Mouse (Mus musculus): ENCODE measurements around the gene Ankrd35. TPM values are rescaled to one million over a fixed set of nuclear protein-coding genes. Genes with fewer than 3 reads are reported as not detected.

Gene Ankrd35
- polyA plus RNA-seq, 1 experiment from 2014 or later: 0.44 TPM

GRCm38 (mm10) chr3:96727828-96728633 is 58.1 kb downstream of the Ankrd35 start:
- under 1% methylated on average over 38 of the region's 42 CpGs for WGBS
- H3K4me2 ChIP-seq (replicated peaks; ENCODE audit: low read depth, low read length): peak overlapping the region; percentile 75
- H3K9ac ChIP-seq (replicated peaks; ENCODE audit: low read depth): peak overlapping the region; percentile 88
- H3K27ac ChIP-seq (ENCODE audit: low read length): peak overlapping the region; percentile 93
- H3K27me3 ChIP-seq (replicated peaks; ENCODE audit: insufficient read depth, low read length): no peaks in the 10 kb centered on the region
- H3K36me3 ChIP-seq (ENCODE audit: insufficient read depth, low read length): no peaks in the 10 kb centered on the region; the same call in 1 of the 2 replicates
- peaks cover 12% of the 10 kb centered on the region; the same call in 1 of the 2 replicates for H3K4me1 ChIP-seq (ENCODE audit: insufficient read depth, low read depth, low read length)
- TF ChIP-seq EP300 (IDR thresholded peaks at IDR 0.05): no peak
- TF ChIP-seq CTCF (IDR thresholded peaks at IDR 0.05): no peak
- H3K4me3 ChIP-seq (ENCODE audit: low read depth, low read length): peak overlapping the region; percentile 94
- H3K9me3 ChIP-seq (ENCODE audit: low read length): no peaks in the 10 kb centered on the region
- DNase-seq (ENCODE audit: low spot score): peak; percentile 63
- no peak; the same call in 1 of the 2 replicates for ATAC-seq

GRCm38 (mm10) chr3:96728634-96729402 is 58.9 kb downstream of the Ankrd35 start:
- no peak for DNase-seq (ENCODE audit: low spot score)
- ATAC-seq: no peak
- no peaks in the 10 kb centered on the region for H3K36me3 ChIP-seq (ENCODE audit: insufficient read depth, low read length)
- peak overlapping the region; percentile 75 for H3K4me2 ChIP-seq (replicated peaks; ENCODE audit: low read depth, low read length)
- TF ChIP-seq EP300 (IDR thresholded peaks at IDR 0.05) (no peak), CTCF (IDR thresholded peaks at IDR 0.05) (no peak)
- H3K9me3 ChIP-seq (ENCODE audit: low read length): no peaks in the 10 kb centered on the region
- peaks cover 12% of the 10 kb centered on the region; the same call in 1 of the 2 replicates for H3K4me1 ChIP-seq (ENCODE audit: insufficient read depth, low read depth, low read length)
- H3K27ac ChIP-seq (ENCODE audit: low read length): no peak overlapping the region
- WGBS: 35% methylated on average over 7 of the region's 7 CpGs
- H3K9ac ChIP-seq (replicated peaks; ENCODE audit: low read depth): 0 out of 2 replicates have a peak overlapping the region, but pooled peaks have one; percentile 88
- peak overlapping the region; percentile 94 for H3K4me3 ChIP-seq (ENCODE audit: low read depth, low read length)
- H3K27me3 ChIP-seq (replicated peaks; ENCODE audit: insufficient read depth, low read length): no peaks in the 10 kb centered on the region

DNA sequence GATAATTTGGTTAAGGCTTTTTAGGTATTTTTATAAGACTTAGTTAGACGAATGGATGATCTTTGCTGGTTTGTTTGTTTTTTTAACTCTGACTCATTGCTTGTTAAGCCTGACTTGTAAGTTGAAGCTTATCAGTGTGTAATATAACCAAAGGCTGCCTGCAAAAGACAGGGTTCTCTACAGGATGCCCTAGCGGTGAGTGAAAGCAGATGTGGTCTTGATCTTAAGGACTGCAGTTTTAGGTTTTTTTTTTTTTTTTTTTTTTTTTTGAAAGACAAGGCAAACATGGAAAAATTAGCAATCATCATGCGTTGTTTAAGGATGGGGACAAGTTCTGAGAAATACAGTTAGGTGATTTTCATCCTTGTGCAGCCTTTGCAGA is 59.5 kb downstream of the Ankrd35 start:
- no peaks in the 10 kb centered on the region for H3K36me3 ChIP-seq (ENCODE audit: insufficient read depth, low read length)
- DNase-seq (ENCODE audit: low spot score) (peak; percentile 48), ATAC-seq (no peak)
- peak; percentile 45 for TF ChIP-seq CTCF (IDR thresholded peaks at IDR 0.05)
- no peak for TF ChIP-seq EP300 (IDR thresholded peaks at IDR 0.05)
- peak overlapping the region; percentile 75; the same call in 1 of the 2 replicates for H3K4me2 ChIP-seq (replicated peaks; ENCODE audit: low read depth, low read length)
- H3K4me1 ChIP-seq (ENCODE audit: insufficient read depth, low read depth, low read length): peaks cover 12% of the 10 kb centered on the region; the same call in 1 of the 2 replicates
- 34% methylated on average over 3 of the region's 3 CpGs for WGBS
- no peak overlapping the region for H3K27ac ChIP-seq (ENCODE audit: low read length)
- H3K9ac ChIP-seq (replicated peaks; ENCODE audit: low read depth): no peak overlapping the region
- no peaks in the 10 kb centered on the region for H3K27me3 ChIP-seq (replicated peaks; ENCODE audit: insufficient read depth, low read length)
- H3K4me3 ChIP-seq (ENCODE audit: low read depth, low read length): no peak overlapping the region
- H3K9me3 ChIP-seq (ENCODE audit: low read length): no peaks in the 10 kb centered on the region

- DNase-seq (ENCODE audit: low spot score): no peak
- no peaks in the 10 kb centered on the region for H3K9me3 ChIP-seq (ENCODE audit: low read length)
- H3K36me3 ChIP-seq (ENCODE audit: insufficient read depth, low read length): no peaks in the 10 kb centered on the region
- H3K4me3 ChIP-seq (ENCODE audit: low read depth, low read length): no peak overlapping the region
- H3K27ac ChIP-seq (ENCODE audit: low read length): no peak overlapping the region
- peaks cover 12% of the 10 kb centered on the region; the same call in 1 of the 2 replicates for H3K4me1 ChIP-seq (ENCODE audit: insufficient read depth, low read depth, low read length)
- H3K9ac ChIP-seq (replicated peaks; ENCODE audit: low read depth): no peak overlapping the region
- TF ChIP-seq CTCF (IDR thresholded peaks at IDR 0.05) (no peak), EP300 (IDR thresholded peaks at IDR 0.05) (no peak)
- no peaks in the 10 kb centered on the region for H3K27me3 ChIP-seq (replicated peaks; ENCODE audit: insufficient read depth, low read length)
- 75% methylated on average over 5 of the region's 5 CpGs for WGBS
- no peak for ATAC-seq
- H3K4me2 ChIP-seq (replicated peaks; ENCODE audit: low read depth, low read length): no peak overlapping the region
Observed at GRCm38 (mm10) chr3:96730785-96731184, 60.9 kb downstream of the Ankrd35 start.

DNA sequence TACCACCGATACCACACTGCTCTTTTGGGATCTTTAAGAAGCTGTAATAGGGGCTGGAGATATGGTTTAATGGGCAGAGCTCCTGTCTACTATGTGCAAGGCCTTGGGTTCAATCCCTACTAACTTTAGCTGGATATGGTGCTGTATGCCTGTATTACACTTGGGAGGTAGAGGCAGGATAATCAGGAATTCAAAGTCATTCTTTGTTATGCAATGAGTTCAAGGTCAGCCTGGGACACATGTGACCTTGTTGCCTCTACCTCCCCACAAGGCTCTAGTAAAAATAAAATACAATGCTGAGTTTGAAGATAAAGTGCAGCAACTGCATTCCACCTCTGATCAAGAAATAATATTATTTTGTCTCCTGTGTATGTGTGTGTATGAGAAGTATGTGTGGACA is 64.1 kb downstream of the Ankrd35 start:
- 96% methylated on average over 1 of the region's 1 CpGs for WGBS

DNA sequence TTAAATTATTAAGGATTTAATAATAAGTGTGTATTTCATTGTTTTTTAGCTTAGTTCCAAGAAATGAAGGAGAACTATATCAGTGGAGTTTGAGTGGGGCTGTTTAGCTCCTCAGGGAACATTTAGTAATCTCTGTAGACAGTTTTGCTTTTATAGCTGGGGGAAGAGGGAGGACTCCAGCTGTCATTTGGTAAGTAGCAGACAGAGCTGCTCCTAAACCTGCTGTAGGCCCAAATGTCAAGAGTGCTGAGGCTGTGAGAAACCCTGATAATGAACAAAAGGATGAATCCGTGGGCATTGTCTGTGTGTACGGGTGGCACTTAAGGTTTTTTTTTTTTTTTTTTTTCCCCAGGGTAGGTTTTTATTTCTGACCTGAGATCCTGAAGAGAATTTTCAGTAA is 65.3 kb downstream of the Ankrd35 start:
- Histone ChIP-seq H3K27me3 (replicated peaks; ENCODE audit: insufficient read depth, low read length) (no peaks in the 10 kb centered on the region), H3K4me1 (ENCODE audit: insufficient read depth, low read depth, low read length) (no peaks in the 10 kb centered on the region; the same call in 1 of the 2 replicates), H3K9ac (replicated peaks; ENCODE audit: low read depth) (no peak overlapping the region), H3K36me3 (ENCODE audit: insufficient read depth, low read length) (no peaks in the 10 kb centered on the region), H3K27ac (ENCODE audit: low read length) (no peak overlapping the region), H3K4me3 (ENCODE audit: low read depth, low read length) (no peak overlapping the region), H3K4me2 (replicated peaks; ENCODE audit: low read depth, low read length) (no peak overlapping the region), H3K9me3 (ENCODE audit: low read length) (no peaks in the 10 kb centered on the region)
- no peak for TF ChIP-seq CTCF (IDR thresholded peaks at IDR 0.05)
- no peak for TF ChIP-seq EP300 (IDR thresholded peaks at IDR 0.05)
- 91% methylated on average over 2 of the region's 2 CpGs for WGBS
- DNase-seq (ENCODE audit: low spot score) (no peak), ATAC-seq (no peak)

More for the DNA sequence above, 64.1 kb downstream of the Ankrd35 start:
- H3K27me3 ChIP-seq (replicated peaks; ENCODE audit: insufficient read depth, low read length): no peaks in the 10 kb centered on the region
- no peak overlapping the region for H3K4me2 ChIP-seq (replicated peaks; ENCODE audit: low read depth, low read length)
- DNase-seq (ENCODE audit: low spot score) (no peak), ATAC-seq (no peak)
- H3K9ac ChIP-seq (replicated peaks; ENCODE audit: low read depth): no peak overlapping the region
- H3K36me3 ChIP-seq (ENCODE audit: insufficient read depth, low read length): no peaks in the 10 kb centered on the region
- TF ChIP-seq CTCF (IDR thresholded peaks at IDR 0.05): no peak
- no peak for TF ChIP-seq EP300 (IDR thresholded peaks at IDR 0.05)
- peaks cover 6% of the 10 kb centered on the region; the same call in 1 of the 2 replicates for H3K4me1 ChIP-seq (ENCODE audit: insufficient read depth, low read depth, low read length)
- H3K4me3 ChIP-seq (ENCODE audit: low read depth, low read length): no peak overlapping the region
- no peak overlapping the region for H3K27ac ChIP-seq (ENCODE audit: low read length)
- no peaks in the 10 kb centered on the region for H3K9me3 ChIP-seq (ENCODE audit: low read length)

All from lung, postnatal 0 days (tissue).